Mouse (Mus musculus) ovary, postnatal 14 days (tissue): ENCODE results near the gene Specc1.
A peak's percentile ranks its signal among the peaks of the same experiment; 100 is the strongest.

ENCODE experiments used
- DNase-seq: peaks from one replicate; pipeline ENCODE4 v3.0.0; 2022; ENCODE audit warnings: low spot score

Gene Specc1

DNA sequence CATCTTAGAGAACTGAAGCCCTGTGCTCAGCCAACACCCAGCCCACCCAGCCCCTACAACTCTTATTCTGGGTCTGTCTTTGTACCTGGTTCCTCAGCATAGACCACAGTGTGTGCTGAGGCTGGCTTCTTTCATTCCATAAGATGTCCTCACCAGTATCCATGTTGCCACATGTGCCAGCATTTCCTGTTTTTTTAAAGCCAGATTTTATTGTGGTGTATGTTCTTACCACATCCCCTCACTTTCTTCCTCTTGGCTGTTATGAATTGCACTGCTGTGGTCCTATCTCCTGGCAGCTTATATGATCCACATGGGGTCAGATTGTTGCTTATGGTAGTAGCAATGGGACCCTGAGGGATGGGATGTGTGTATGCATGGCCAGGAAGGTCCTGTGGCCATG is 92.6 kb downstream of the Specc1 start:
- no peak for DNase-seq

DNA sequence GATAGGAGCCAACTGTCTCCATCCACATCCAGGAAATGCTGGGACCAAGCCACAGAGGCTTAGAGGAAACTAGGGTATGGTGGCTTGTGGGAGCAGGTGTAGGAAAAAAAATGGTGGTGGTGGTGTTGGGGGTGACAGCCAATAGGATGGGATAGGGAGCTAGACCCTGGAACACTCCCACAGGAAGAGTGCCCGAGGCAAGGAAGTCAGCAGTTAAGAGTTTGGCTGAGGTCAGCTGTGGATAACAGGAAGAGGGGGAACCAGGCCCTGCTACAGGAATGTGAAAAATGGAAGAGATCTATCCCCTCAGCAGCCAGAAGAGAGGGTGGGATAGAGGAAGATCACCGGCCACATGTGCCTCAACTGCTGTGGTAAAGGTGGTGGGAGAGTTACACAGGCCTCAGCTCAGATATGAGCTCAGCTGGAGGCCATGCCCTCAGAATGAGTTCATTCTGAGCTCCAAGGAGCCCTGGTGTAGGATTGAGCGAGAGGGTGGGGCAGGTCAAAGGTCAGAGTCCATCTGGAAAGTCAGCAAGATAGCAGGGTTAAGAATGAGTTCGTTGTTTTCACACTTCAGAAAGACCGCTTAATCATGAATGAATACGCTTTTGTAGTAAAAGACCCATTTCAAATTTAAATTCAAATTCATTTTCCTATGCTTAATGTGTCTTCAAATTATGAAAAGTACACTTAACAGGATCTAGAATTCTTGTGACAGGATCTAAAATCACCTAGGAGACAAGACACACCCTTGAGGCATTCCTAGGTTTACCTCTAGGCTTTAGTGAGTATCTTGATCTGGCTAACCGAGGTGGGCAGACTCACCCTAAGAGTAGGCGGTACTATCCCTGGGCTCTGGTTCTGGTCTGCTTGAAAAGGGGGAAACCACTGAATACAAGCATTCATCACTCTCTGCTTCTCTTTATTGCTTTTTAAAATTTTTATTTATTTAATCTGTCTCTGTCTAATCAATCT is 94.1 kb downstream of the Specc1 start:
- no peak for DNase-seq

DNA sequence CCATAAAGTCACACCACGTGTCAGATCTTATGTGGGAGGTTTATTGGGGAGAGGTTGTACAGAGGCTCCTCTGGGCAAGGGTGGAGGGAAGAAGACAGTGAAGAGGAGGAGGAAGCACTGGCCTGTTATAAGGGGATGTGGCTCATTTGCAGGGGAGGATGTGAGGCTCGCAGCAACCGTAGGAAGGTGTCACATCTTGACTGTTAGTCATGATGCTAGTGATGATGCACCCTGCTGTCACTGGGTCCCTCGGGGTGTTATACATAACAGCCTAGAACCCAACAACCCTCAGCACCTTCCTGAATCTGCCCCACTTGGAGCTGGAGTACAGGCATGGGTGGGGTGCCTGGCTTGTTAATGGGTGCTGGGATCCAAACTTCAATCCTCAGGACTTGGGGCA is 94.9 kb downstream of the Specc1 start:
- no peak for DNase-seq

- DNase-seq, result no peak
Measured at GRCm38 (mm10) chr11:62053928-62054327, 97.4 kb downstream of the Specc1 start.

DNA sequence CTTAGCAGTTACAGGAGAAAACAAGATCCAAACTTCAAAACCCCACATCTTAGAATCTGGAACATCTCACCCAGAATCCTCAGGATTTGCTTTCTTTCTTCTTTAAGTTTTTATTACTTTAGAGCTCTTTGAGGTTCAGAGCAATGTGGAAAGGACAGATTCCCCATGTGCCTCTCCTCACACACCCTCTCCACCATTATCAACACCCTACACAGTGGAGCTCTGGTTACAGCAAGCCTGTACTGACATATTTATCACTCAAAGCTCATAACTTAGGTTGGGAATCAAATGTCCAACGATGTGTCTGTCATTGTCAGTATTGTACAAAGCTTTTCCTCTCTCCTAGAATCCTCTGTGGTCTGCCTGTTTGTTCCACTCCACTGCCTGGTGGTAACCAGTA is 108.0 kb downstream of the Specc1 start:
- no peak for DNase-seq

- DNase-seq, result no peak
Measured at GRCm38 (mm10) chr11:62065655-62066054, 109.1 kb downstream of the Specc1 start.

- DNase-seq, result no peak
Measured at GRCm38 (mm10) chr11:62069554-62069953, 113.0 kb downstream of the Specc1 start.

DNA sequence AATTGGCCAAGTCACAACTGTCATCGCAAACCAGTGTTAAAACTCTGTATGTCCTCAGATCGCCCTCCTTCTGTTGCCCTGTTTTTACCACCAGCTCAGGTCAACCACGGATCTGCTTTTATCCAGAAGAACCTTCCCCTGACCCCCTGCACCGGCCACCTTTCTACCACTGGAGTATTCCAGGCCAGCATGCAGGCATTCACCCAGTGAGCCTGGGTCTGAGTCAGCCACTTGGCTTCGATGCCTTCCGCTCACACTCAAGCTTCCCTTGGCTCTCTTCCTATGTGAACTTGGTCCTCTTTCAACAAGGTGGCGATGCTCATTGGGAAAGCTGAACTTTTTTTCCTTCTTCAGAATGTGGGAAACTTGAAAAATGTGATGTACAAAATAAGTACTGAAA is 113.6 kb downstream of the Specc1 start:
- no peak for DNase-seq

DNA sequence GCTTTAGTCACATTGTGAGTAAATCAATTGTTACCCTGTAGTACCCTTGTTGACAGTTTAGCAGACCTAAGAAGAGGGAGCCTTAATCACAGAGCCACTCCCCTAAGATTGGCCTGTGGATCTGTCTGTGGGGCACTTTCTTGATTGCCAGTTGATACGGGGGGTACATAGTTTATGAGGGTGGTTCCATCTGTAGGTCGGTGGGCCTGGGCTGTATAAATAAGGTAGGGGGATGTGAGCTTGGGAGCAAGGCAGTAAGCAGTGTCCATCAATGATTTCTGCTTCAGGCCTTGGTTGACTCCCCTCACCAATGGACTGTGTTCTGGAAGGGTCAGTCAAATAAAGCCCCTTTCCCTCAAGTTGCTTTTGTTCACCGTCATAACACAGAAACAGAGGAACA is 115.8 kb downstream of the Specc1 start:
- no peak for DNase-seq

- DNase-seq, result no peak
Measured at GRCm38 (mm10) chr11:62073575-62074140, 117.1 kb downstream of the Specc1 start.

DNA sequence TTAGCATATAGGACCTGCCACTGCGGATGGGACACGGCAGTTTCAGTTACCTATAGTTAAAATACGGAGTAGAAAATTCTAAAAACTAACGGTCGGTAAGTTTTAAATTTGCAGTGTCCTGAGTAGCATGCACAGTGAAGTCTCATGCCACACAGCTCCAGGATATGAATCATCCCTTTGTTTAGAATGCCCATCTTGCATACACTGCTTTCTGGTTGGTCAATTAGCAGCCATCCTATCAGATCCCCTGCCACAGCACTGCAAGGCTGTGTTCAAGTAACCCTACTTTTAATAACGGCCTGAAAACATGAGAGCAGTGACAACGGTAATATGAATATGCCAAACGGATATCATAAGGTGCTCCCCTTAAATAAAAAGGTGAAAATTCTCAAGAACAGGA is 118.0 kb downstream of the Specc1 start:
- no peak for DNase-seq

DNA sequence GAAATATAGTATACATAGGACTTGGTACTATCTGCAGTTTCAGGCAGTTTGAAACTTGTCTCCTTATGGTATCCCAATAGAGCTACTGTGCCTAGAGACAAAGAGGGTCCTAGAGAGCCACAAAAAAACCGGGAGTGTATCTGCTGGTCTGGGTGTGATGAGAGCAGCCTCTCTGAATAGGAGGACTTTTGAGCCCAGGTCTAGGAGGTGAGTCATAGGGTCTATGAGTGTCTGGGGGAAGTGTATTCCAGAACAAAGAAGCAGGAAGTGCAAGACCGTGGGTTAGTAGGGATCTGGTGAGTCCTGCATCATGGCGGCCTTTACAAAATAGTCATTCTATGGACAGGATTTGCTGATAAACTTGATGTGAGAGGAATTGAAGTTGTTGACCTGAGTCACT is 118.5 kb downstream of the Specc1 start:
- no peak for DNase-seq

DNA sequence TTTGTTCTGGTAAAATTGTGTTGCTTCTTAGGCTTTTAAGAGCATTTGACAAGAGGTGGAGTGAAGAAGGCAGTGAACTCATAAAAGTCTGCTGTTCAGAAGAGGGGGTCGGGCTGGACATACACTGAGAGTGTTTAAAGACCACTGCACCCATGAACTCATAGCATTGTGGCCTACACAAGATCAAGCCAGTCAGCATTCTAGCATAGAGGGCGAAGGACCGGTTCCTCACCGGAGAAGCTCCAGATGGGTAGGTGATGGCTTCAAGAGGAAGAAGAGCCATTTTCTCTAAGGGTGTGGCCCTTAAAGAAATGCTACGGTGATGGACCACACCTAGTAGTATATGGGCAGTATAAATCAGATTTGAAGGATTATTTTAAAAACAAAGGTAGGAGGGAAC is 119.0 kb downstream of the Specc1 start:
- DNase-seq, result no peak

GRCm38 (mm10) chr11:62076345-62077156 is 120.0 kb downstream of the Specc1 start:
- peak; percentile 91 for DNase-seq

DNA sequence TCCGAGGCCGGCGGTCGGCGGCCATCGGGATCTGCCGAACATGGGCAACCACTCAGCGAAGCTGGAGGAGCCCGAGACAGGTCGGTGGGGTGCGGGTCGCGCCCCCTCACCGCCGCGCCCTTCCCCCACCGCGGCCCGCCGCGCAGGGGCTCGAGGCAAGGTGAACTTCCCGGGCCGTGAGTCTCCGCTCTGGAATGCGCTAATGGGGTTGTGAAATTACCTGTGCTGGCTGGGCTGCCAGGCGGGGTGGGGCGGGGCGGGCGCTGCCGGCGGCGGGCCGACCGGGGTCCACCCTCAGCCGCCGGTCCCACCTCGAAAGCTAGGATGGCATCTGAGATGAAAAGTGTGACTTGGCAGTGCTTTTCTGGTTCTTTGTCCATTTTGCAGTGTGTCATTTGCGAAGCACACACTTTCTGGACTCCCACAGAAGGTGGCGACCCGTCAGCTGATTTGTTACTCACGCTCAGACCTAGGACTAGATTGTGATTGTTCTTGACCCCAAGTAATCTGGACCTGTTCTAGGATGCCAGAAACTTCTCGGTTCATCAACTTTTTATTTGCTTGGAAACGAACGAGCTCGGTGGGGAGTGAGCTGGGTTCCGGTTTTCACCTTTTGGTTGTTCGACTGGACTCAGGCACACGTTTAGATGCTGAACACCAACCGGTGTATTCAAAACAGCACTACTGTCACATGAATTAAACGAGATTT is 120.7 kb downstream of the Specc1 start:
- peak; percentile 4 for DNase-seq

DNA sequence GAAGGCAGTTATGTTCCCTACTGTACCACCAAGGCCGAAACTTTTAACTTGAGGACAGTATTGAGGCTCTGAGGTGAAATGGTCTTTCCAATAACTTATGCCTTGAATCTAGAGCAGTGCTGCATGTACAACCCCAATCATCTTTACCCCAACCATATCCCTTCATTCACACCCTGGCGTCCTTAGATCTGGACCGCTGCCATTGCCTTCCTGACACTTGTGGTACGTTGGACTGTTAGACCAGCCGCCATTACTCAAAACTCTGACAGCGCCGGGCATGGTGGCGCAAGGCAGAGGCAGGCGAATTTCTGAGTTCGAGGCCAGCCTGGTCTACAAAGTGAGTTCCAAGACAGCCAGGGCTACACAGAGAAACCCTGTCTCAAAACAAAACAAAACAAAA is 121.8 kb downstream of the Specc1 start:
- no peak for DNase-seq

DNA sequence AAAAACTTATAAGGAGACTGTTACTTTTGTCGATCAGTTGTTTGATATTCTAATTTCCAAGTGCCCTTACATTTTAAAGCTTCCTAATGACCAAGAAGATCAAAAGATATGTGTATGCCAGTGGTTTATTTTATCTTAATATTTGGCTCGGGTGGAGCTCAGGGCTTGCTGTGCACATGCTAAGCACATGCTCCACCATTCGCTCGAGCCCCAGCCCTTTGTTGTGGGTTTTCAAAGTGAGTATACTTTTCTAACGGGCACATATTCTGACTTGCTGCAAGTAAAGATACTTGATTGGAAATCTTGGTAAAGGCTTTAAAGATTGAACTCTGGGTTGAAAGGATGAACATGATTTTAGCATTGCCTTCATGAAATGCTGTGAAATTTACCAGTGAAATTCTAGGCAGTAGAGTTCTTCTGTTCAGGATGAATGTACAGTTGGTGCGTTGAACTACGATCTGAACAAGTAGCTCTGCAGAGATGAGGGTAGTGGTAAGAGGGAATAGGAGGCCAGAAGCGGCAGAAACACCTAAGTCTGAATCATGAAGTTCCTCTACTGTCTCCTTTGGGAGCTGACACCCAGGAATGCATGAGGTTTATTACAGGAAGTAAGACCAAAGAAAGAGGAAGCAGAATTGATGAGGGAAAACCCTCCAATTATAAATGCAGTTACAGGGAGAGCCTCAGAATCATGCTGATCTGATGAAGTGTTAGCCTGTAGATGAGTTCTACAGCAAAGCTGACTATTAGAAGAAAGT is 122.7 kb downstream of the Specc1 start:
- DNase-seq, result no peak

- DNase-seq, result no peak
Measured at GRCm38 (mm10) chr11:62080476-62080875, 123.9 kb downstream of the Specc1 start.

- no peak for DNase-seq
Measured at GRCm38 (mm10) chr11:62086648-62087047, 130.1 kb downstream of the Specc1 start.

DNA sequence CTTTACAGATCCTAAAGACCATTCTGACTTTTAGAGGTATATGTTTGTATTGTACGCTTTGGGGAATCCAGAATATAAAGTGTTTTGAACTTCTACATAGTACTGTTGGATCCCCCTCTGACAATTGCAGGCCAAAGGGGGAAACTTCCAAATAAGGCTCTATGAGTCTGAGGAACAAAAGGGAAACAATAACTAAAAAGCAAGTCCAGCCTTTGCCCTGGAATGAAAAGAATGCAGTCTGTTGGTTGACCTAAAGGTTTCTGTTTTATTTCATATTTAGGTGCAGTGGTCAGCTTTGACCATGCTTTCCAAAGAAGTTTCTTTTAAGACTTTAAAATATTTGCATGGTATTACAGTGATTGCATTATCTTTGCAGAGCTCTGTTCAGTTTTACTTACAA is 130.5 kb downstream of the Specc1 start:
- DNase-seq, result no peak

DNA sequence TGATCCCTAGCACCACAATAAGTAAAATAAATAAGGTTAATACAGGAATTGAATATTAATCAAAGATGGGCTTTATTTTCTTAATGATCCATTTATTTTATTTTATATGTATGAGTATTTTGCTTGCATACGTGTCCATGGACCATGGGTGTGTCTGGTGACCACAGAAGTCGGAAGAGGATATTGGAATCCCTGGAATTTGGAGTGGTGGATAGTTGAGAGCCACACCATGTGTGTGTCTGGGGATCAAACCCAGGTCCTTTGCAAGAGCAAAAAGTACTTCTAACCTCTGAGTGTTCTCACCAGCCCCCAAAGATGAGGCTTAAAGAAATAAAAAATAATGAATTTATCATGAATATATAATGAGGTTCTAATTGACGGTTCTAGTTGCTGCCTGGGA is 132.1 kb downstream of the Specc1 start:
- DNase-seq, result no peak
